Mouse (Mus musculus): ENCODE results near the gene Iscu.

DNA sequence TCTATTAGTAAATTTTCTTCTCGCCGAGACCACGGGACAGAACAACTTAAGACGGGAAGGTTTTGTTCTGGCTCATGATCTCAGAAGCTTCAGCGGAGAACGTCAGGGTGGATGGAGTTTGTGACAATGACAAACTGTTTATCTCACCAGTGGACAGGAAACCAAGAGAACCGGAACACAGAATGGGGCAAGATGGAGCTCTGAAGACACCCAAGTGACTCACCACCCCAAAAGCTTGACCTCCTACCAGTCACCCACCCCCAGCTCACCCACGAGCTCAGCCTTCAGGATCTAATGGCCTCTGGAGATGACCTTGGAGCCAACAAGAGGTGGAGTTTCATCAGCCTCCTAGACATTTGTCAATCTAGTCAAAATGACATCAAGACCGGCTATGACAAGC is 32.8 kb downstream of the Iscu start:
- TF ChIP-seq EP300 (IDR thresholded peaks at IDR 0.05; ENCODE audit: low read depth) (no peak), CTCF (IDR thresholded peaks at IDR 0.05; ENCODE audit: low read depth) (no peak)

Measured in liver, postnatal 0 days (tissue).